Mouse (Mus musculus) cerebellum, adult 9-11 months (tissue): ENCODE data around the gene Spdye4c.

Experiments
- DNase-seq: peaks from one replicate; pipeline ENCODE4 v3.0.0; 2022

The Spdye4c gene

DNA sequence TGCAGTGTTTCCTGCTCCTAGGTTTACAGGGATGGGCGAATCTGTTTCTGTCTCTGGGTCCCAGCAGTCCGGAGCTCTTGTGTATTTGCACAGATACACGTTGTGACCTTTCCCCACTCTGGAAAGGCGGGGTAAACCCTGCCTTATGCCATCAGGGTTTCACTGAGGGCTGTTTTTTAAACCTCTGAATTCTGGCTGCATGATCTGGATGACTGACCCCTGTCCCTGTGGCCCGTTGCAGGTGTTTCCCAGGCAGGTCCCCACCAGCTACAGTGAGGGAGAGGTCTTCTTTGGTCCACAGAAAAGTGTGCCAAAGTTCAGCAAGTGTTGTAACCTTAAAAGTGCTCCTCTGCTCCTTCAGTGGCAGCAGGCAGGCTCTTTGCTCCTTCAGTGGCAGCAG lies 18.3 kb downstream of the Spdye4c start:
- DNase-seq = no peak

DNA sequence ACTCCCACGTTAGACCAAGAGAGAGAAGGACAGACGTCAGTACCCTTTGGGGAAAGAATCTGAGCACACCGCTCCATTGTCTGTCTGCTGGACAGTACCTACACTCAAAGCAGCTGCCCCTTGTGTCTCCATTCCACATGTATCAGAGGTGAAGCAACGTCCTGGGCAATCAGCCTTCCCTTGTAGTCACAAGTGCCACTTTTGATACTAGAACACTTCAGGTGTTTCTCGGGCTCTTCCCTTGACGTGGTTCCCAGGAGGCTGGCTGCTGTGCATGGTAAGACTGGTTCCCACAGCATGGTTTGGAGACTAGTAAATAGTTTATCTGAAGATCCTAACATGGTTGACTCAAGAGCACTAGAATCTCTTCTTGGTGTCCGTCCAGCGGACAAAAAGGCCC lies 20.2 kb downstream of the Spdye4c start:
- no peak for DNase-seq

DNA sequence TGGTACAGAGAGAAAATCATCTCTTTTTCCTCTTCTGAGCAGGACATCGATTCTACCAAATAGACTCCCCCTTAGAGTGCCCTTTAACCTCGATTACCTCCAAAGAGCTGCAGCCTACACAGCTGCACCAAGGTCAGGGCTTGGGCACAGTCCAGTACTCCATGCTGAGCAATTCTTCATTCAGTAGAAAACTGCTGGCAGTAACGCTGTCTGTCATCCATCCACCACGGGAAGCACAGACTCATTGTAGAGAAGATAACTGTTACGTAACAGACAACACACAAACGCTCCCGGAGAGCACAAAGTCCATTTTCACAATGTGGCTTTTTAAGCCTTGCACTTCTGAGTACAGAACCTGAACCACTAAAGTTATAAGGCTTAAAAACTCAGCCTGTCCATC lies 21.3 kb downstream of the Spdye4c start:
- DNase-seq = no peak

- no peak for DNase-seq
Measured at GRCm38 (mm10) chr2:128613365-128613764, 22.4 kb downstream of the Spdye4c start.

DNA sequence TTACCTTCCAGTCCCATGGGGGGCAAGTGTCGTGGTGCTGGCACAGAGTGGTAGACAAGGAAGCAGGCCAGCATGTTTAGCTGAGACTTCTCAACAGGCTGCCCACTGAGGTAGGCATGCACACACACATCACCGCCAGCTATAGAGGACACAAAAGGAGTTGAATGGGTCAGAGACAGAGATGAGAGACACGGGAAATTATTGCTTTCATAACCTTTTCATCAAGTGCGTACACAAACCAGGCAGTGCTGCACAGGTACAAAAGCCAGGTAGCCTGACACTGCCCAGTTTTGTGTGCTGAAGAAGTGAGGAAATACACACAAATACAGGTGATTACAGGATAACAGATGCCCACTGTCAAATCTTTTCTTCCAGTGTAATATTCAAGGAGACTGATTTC lies 24.4 kb downstream of the Spdye4c start:
- DNase-seq = no peak

DNA sequence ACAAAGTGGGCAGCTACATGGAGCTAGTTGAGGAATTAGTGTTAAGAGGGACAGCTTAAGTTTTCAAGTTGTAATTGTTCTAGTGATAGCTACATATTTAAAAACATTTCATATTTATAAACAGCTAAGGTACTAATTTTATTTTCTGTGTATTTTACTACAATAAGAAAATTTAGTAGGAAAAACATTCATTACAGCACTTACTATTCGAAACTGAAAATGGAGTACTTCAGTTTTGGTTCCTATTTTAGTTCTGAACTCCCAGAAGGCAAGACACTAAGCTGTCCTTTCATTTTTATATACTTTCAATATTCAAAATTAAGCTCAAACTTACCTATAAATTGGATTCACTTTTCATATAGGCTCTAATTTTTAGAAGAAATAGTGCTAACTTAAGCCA lies 29.6 kb downstream of the Spdye4c start:
- no peak for DNase-seq
